Mouse (Mus musculus) heart, adult 11 months (tissue): ENCODE measurements around the gene Shld2.
A peak's percentile ranks its signal among the peaks of the same experiment; 100 is the strongest.
"Not testable (repeated sequence)": the region's sequence is repeated elsewhere in the genome, so short reads cannot be mapped to it uniquely, and the experiment has no call there.

Experiments
- DNase-seq: peaks from one replicate; pipeline ENCODE4 v3.0.0; 2022

The Shld2 gene

GRCm38 (mm10) chr14:34275225-34275624, 35.1 kb downstream of the Shld2 start:
- no peak for DNase-seq

GRCm38 (mm10) chr14:34274141-34274540, 36.2 kb downstream of the Shld2 start:
- no peak for DNase-seq

GRCm38 (mm10) chr14:34273280-34273679, 37.0 kb downstream of the Shld2 start:
- DNase-seq = no peak

- DNase-seq = no peak
Observed at GRCm38 (mm10) chr14:34268046-34268445, 42.2 kb downstream of the Shld2 start.

GRCm38 (mm10) chr14:34258525-34258924, 51.8 kb downstream of the Shld2 start:
- not testable (repeated sequence) for DNase-seq

GRCm38 (mm10) chr14:34253261-34253660, 57.0 kb downstream of the Shld2 start:
- DNase-seq = peak; percentile 96

GRCm38 (mm10) chr14:34252470-34253145, 57.7 kb downstream of the Shld2 start:
- DNase-seq = peak; percentile 67

- DNase-seq = no peak
Observed at GRCm38 (mm10) chr14:34240676-34241075, 69.6 kb downstream of the Shld2 start.

- DNase-seq = peak; percentile 64
Observed at GRCm38 (mm10) chr14:34240263-34240662, 70.0 kb downstream of the Shld2 start.

GRCm38 (mm10) chr14:34234630-34235380, 75.5 kb downstream of the Shld2 start:
- peak; percentile 98 for DNase-seq

GRCm38 (mm10) chr14:34233846-34234245, 76.4 kb downstream of the Shld2 start:
- peak; percentile 75 for DNase-seq

- peak; percentile 83 for DNase-seq
Observed at GRCm38 (mm10) chr14:34232866-34233680, 77.2 kb downstream of the Shld2 start.

- peak; percentile 35 for DNase-seq
Observed at GRCm38 (mm10) chr14:34232340-34232739, 78.0 kb downstream of the Shld2 start.

GRCm38 (mm10) chr14:34228830-34229506, 81.3 kb downstream of the Shld2 start:
- peak; percentile 68 for DNase-seq

- peak; percentile 89 for DNase-seq
Observed at GRCm38 (mm10) chr14:34227981-34228380, 82.3 kb downstream of the Shld2 start.

GRCm38 (mm10) chr14:34226566-34226965, 83.7 kb downstream of the Shld2 start:
- peak; percentile 87 for DNase-seq

GRCm38 (mm10) chr14:34225986-34226385, 84.3 kb downstream of the Shld2 start:
- peak; percentile 84 for DNase-seq

- peak; percentile 61 for DNase-seq
Observed at GRCm38 (mm10) chr14:34223362-34223898, 86.9 kb downstream of the Shld2 start.

GRCm38 (mm10) chr14:34221416-34222077, 88.7 kb downstream of the Shld2 start:
- DNase-seq = no peak

- no peak for DNase-seq
Observed at GRCm38 (mm10) chr14:34220426-34220825, 89.9 kb downstream of the Shld2 start.

- no peak for DNase-seq
Observed at GRCm38 (mm10) chr14:34219786-34220198, 90.5 kb downstream of the Shld2 start.

- no peak for DNase-seq
Observed at GRCm38 (mm10) chr14:34219295-34219694, 91.0 kb downstream of the Shld2 start, which contains the start of gene Syt15. Gene Syt15 (plus strand): TSS chr14:34219595.
